In the genomic region with DNA sequence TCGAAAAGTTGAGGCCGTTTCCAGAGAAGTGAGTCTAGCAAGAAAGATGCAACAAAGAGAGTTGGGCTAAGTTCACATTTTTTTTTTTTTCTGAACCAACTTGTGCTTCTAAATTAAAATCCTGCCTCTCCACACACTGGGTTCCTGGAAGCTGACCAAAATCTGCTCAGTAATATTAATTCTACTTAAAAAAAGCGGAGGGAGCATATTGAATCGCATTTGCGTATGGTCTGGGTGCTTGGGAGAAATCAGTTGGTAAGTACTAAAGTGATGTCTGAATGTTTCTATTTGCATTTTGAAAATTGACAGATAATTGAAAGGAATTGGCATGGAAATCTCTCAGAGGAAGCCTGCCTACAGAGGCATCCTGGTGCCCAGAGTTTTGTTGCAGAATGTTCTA, we compare ENCODE assay signal across 14 mouse cellular contexts.
"Had no signal": no experiment of that assay in that cellular context is flagged by ENCODE, and none has a peak within 500 bp of the region (broad histone marks: within the 10 kb centered on the region; RNA-seq: fewer than 3 reads in every experiment).

No protein-coding gene starts in this region.

- H3K4me1 ChIP-seq: liver, embryonic 12.5 days had no signal

- H3K36me3 ChIP-seq: kidney, embryonic 15.5 days; limb, embryonic 15.5 days; liver, embryonic 12.5 days had no signal

- H3K27ac ChIP-seq: kidney, embryonic 15.5 days; limb, embryonic 15.5 days; liver, embryonic 12.5 days had no signal

- H3K9me3 ChIP-seq: kidney, embryonic 15.5 days; limb, embryonic 15.5 days; liver, embryonic 12.5 days had no signal

- ATAC-seq: intestine, embryonic 16.5 days; liver, embryonic 12.5 days; midbrain, embryonic 16.5 days had no signal

- H3K4me3 ChIP-seq: kidney, embryonic 15.5 days; limb, embryonic 15.5 days; liver, embryonic 12.5 days had no signal

- DNase-seq: kidney, adult 2 months; kidney, postnatal 25 days; lung, embryonic 14.5 days; lung, postnatal 10 days; lung, postnatal 4 days; right cerebral cortex, adult 18-20 months; right cerebral cortex, postnatal 25 days; thymus, postnatal 14 days had no signal

- H3K4me2 ChIP-seq: kidney, embryonic 15.5 days; limb, embryonic 15.5 days; liver, embryonic 12.5 days; lung, embryonic 14.5 days; midbrain, embryonic 11.5 days had no signal

- H3K9ac ChIP-seq: kidney, embryonic 15.5 days; limb, embryonic 15.5 days; liver, embryonic 12.5 days; lung, embryonic 14.5 days had no signal

- H3K27me3 ChIP-seq: limb, embryonic 15.5 days; liver, embryonic 12.5 days had no signal
